Mouse (Mus musculus): Measurements from ENCODE around the gene Gpr141. TPM values are rescaled to one million over a fixed set of nuclear protein-coding genes. Genes with fewer than 3 reads are reported as not detected.
"Not testable (repeated sequence)": the region's sequence is repeated elsewhere in the genome, so short reads cannot be mapped to it uniquely, and the experiment has no call there.

The Gpr141 gene
- polyA plus RNA-seq, 1 experiment from 2014 or later = 0.12 TPM

DNA sequence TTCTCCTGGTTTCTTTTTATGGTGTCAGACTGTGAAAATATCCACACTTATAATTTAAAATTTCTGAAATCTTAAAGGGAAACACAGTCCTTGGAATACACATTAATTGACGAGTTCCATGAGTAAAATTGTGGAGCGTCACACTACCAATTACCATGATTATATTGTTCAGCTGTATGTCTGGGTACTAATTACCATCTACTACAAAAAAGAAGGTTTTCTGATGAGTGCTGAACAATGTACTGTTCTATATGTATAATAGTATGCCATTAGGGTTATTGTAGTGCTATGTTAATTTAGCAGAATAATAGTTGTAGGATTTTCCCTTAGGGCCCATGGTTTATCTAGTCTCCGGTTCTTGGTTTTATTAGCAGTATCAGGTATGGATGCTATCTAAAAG, 29.1 kb downstream of the Gpr141 start:
- WGBS = 83% methylated on average over 3 of the region's 3 CpGs
- Histone ChIP-seq H3K4me1 (no peaks in the 10 kb centered on the region), H3K27me3 (no peaks in the 10 kb centered on the region), H3K9ac (no peak overlapping the region), H3K27ac (no peak overlapping the region), H3K4me2 (replicated peaks) (no peak overlapping the region), H3K4me3 (no peak overlapping the region), H3K9me3 (no peaks in the 10 kb centered on the region), H3K36me3 (no peaks in the 10 kb centered on the region)
- no peak for ATAC-seq (ENCODE audit: insufficient number of reproducible peaks, insufficient read depth, low FRiP score, low TSS enrichment)

DNA sequence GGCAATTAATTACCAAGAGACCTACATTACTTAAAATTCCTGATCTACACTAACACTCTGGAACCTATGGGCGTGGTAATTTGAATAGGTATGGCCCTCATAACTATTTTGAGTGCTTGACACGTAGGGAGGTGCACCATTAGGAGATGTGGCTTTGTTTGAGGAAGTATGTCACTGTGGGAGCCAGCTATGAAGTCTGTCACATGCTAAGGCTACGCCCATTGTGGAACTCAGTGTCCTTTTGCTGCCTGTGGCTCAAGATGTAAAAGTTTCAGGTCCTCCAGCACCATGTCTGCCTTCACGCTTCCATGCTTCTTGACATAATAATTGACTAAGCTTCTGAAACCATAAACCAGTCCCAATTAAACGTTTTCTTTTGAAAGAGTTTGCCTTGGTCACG, 29.6 kb downstream of the Gpr141 start:
- H3K27me3 ChIP-seq = no peaks in the 10 kb centered on the region
- H3K36me3 ChIP-seq = no peaks in the 10 kb centered on the region
- no peak for ATAC-seq (ENCODE audit: insufficient number of reproducible peaks, insufficient read depth, low FRiP score, low TSS enrichment)
- H3K9ac ChIP-seq = no peak overlapping the region
- 73% methylated on average over 6 of the region's 6 CpGs for WGBS
- no peaks in the 10 kb centered on the region for H3K9me3 ChIP-seq
- no peak overlapping the region for H3K4me2 ChIP-seq (replicated peaks)
- no peak overlapping the region for H3K27ac ChIP-seq
- no peak overlapping the region for H3K4me3 ChIP-seq
- H3K4me1 ChIP-seq = no peaks in the 10 kb centered on the region

DNA sequence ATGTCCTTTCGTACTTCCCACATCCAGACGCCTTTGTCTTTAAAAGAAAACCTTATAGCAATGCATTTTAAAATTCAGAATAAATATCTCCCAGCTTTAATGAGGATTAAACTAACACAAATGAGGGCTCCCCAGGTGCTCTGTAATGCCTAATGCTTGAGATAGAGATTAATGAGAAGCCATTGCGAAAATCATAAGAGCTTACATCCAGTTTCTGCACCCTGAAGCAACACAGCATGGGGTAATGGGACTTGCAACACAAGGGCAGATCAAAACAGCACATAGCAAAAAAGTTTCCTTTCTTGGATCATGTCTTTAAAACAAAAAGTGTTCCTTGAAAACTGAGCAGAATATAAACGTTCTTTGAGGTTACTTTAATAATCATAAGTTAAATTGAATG, 30.3 kb downstream of the Gpr141 start:
- no peaks in the 10 kb centered on the region for H3K9me3 ChIP-seq
- WGBS = 82% methylated on average over 4 of the region's 4 CpGs
- ATAC-seq (ENCODE audit: insufficient number of reproducible peaks, insufficient read depth, low FRiP score, low TSS enrichment) = no peak
- H3K4me1 ChIP-seq = no peaks in the 10 kb centered on the region
- no peak overlapping the region for H3K27ac ChIP-seq
- no peaks in the 10 kb centered on the region for H3K27me3 ChIP-seq
- no peak overlapping the region for H3K4me2 ChIP-seq (replicated peaks)
- H3K36me3 ChIP-seq = no peaks in the 10 kb centered on the region
- no peak overlapping the region for H3K9ac ChIP-seq
- H3K4me3 ChIP-seq = no peak overlapping the region

DNA sequence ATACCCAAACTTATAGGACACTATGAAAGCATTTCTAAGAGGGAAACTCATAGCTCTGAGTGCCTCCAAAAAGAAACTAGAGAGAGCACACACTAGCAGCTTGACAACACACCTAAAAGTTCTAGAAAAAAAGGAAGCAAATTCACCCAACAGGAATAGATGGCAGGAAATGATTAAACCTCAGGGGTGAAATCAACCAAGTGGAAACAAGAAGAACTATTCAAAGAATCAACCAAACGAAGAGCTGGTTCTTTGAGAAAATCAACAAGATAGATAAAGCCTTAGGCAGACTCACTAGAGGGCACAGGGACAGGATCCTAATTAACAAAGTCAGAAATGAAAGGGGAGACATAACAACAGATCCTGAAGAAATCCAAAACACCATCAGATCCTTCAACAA, 36.1 kb downstream of the Gpr141 start:
- H3K9me3 ChIP-seq; H3K27ac ChIP-seq; ATAC-seq (ENCODE audit: insufficient number of reproducible peaks, insufficient read depth, low FRiP score, low TSS enrichment); H3K4me1 ChIP-seq; H3K9ac ChIP-seq; H3K36me3 ChIP-seq; H3K27me3 ChIP-seq; H3K4me3 ChIP-seq; H3K4me2 ChIP-seq (replicated peaks): not testable (repeated sequence)
- 33% methylated on average over 1 of the region's 1 CpGs for WGBS

DNA sequence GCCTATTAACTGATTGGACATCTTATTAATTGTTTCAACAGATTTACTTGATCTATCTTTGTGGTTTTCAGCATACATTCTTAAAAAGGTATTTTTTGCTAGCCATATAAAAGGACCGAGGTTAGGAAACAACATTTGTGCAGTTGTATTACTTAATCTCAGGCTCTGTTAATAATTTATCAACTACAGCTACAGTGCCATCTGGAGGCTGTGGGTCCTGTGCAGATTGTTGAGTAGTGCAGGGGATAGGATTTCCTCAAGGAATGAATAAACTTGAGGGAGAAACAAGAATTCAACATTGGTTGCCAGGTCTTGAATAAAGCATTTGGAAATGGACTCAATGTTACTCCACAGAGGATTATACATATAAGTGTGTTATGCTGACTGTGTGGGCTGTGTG, 53.9 kb downstream of the Gpr141 start:
- H3K36me3 ChIP-seq = no peaks in the 10 kb centered on the region
- H3K9ac ChIP-seq = no peak overlapping the region
- H3K27me3 ChIP-seq = no peaks in the 10 kb centered on the region
- no peak overlapping the region for H3K4me3 ChIP-seq
- H3K9me3 ChIP-seq = no peaks in the 10 kb centered on the region
- WGBS = 79% methylated on average over 1 of the region's 1 CpGs
- ATAC-seq (ENCODE audit: insufficient number of reproducible peaks, insufficient read depth, low FRiP score, low TSS enrichment) = no peak
- no peak overlapping the region for H3K27ac ChIP-seq
- H3K4me2 ChIP-seq (replicated peaks) = no peak overlapping the region
- H3K4me1 ChIP-seq = no peaks in the 10 kb centered on the region

DNA sequence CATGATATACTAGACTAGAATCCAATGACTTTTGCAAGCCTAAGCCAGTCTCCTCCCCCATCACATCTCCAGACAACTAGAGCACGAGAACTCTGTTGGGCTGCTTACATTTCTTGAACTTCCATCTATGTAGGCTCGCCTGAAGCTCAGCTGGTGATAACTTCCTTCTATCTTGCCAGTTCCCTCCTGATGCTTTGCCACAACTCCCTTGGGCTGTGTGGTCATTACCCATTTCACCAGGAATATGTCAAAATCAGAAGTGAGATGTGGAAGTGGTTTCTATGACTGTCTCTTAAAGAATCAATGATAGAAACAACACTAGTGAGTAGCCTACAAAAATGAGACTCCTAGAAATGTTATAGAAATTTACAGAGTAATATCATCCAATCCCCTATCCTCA, 56.9 kb downstream of the Gpr141 start:
- Histone ChIP-seq H3K9me3 (no peaks in the 10 kb centered on the region), H3K4me3 (no peak overlapping the region), H3K27ac (no peak overlapping the region), H3K9ac (no peak overlapping the region), H3K27me3 (no peaks in the 10 kb centered on the region), H3K4me2 (replicated peaks) (no peak overlapping the region), H3K36me3 (no peaks in the 10 kb centered on the region), H3K4me1 (no peaks in the 10 kb centered on the region)
- WGBS = 76% methylated on average over 2 of the region's 2 CpGs
- ATAC-seq (ENCODE audit: insufficient number of reproducible peaks, insufficient read depth, low FRiP score, low TSS enrichment) = no peak

DNA sequence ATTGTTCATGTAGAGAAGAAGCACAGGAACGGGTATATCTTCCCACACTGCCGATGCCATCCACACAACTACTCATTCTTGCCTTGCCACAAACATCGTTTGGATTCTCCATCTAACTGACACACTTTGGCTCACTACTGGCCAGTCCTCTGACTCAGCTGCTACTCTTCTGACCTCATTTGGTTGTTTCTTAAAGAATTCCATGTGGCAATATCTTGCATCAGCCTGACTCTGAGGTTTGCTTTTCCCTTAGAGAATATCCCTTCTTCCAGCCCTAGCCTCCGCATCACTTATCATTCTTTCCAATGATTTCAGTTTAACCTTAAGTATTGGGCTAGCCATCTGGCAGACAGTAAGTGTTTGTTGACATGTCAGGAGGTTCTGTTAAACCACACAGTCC, 59.8 kb downstream of the Gpr141 start:
- Histone ChIP-seq H3K4me3 (no peak overlapping the region), H3K27me3 (no peaks in the 10 kb centered on the region), H3K4me2 (replicated peaks) (no peak overlapping the region), H3K9me3 (no peaks in the 10 kb centered on the region), H3K4me1 (no peaks in the 10 kb centered on the region), H3K36me3 (no peaks in the 10 kb centered on the region), H3K27ac (no peak overlapping the region), H3K9ac (no peak overlapping the region)
- WGBS = 94% methylated on average over 4 of the region's 4 CpGs
- ATAC-seq (ENCODE audit: insufficient number of reproducible peaks, insufficient read depth, low FRiP score, low TSS enrichment) = no peak

DNA sequence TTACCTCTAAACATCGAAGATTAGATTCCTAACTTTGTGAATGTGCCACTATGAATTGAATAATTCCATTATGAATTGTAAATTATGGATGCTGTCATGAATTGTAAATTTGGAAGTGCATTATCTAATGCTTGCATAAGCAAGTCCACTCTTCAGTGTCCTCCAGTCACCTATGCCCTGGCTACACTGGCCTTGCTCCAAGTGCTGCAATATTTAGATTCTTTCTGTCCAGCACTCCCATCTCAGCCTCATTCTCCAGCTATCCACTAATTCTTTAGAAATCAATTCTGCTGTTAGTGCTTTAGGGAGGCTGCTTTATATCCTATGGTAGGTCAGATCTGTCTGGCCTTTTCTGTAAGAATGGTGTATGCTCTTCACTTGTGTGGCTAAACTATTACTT, 60.8 kb downstream of the Gpr141 start:
- H3K4me2 ChIP-seq (replicated peaks) = no peak overlapping the region
- H3K4me3 ChIP-seq = no peak overlapping the region
- WGBS = 88% methylated on average over 1 of the region's 1 CpGs
- H3K27me3 ChIP-seq = no peaks in the 10 kb centered on the region
- no peaks in the 10 kb centered on the region for H3K9me3 ChIP-seq
- H3K27ac ChIP-seq = no peak overlapping the region
- no peaks in the 10 kb centered on the region for H3K36me3 ChIP-seq
- H3K9ac ChIP-seq = no peak overlapping the region
- no peaks in the 10 kb centered on the region for H3K4me1 ChIP-seq
- no peak for ATAC-seq (ENCODE audit: insufficient number of reproducible peaks, insufficient read depth, low FRiP score, low TSS enrichment)

DNA sequence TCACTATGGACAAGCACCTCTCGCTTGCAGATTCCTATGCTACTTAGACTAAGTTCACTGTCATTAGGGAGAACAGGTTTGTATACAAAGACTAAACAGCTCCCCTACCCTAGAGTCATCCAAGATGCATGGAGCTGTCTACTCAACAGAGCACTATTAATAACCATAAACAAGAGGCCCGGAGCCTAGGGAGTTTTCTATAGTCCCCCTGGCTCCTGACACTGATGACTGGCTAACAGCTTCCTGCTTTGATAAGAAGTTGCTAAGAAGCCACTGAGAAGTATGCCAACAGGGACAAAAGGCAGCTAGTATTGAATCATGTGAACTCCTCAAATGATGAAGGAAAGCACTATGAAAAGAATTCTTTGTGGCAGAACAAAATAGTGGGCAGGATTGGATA, 78.3 kb downstream of the Gpr141 start:
- H3K4me1 ChIP-seq = no peaks in the 10 kb centered on the region
- no peak for ATAC-seq (ENCODE audit: insufficient number of reproducible peaks, insufficient read depth, low FRiP score, low TSS enrichment)
- 83% methylated on average over 2 of the region's 2 CpGs for WGBS
- H3K4me3 ChIP-seq = no peak overlapping the region
- H3K9ac ChIP-seq = no peak overlapping the region
- H3K27me3 ChIP-seq = no peaks in the 10 kb centered on the region
- H3K4me2 ChIP-seq (replicated peaks) = no peak overlapping the region
- H3K9me3 ChIP-seq = no peaks in the 10 kb centered on the region
- no peaks in the 10 kb centered on the region for H3K36me3 ChIP-seq
- H3K27ac ChIP-seq = no peak overlapping the region

DNA sequence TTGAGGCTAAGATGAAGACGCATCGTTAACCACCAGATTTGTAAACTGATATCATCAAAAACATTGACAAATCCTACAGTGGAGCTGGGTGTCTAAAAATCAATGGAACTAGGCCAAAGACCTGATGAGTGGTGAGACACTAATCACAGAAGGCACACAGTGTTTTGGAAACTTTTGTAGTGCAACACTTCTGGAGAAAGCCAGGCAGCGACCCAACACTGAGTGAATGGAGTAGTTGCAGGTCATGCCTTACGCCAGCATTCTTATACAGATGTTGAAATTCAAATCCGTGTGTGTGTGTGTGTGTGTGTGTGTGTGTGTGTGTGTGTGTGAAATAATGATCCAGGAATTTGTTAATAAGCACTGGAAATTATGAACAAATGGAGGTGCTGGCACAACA, 79.5 kb downstream of the Gpr141 start:
- H3K27ac ChIP-seq = no peak overlapping the region
- no peaks in the 10 kb centered on the region for H3K27me3 ChIP-seq
- WGBS = 92% methylated on average over 5 of the region's 5 CpGs
- H3K4me2 ChIP-seq (replicated peaks) = no peak overlapping the region
- H3K9ac ChIP-seq = no peak overlapping the region
- H3K4me1 ChIP-seq = no peaks in the 10 kb centered on the region
- no peaks in the 10 kb centered on the region for H3K9me3 ChIP-seq
- no peak for ATAC-seq (ENCODE audit: insufficient number of reproducible peaks, insufficient read depth, low FRiP score, low TSS enrichment)
- no peak overlapping the region for H3K4me3 ChIP-seq
- no peaks in the 10 kb centered on the region for H3K36me3 ChIP-seq

DNA sequence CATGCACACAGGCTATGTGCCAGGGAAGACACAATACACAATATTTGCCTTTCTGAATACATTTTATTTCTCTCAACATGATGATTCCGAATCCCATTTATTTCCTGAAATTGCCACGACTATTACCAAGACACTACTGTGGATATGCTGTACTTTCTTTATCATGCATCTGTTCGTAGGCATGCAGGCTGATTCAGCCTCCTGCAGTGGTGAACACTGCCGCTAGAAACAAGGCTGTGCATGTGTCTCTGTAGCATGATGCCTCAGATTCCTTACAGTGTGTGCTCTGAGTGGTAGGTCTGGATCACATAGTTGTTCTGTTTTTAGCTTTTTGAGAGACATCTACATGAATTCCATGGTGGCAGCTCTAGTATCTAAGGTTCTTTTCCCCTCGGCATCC, 89.5 kb downstream of the Gpr141 start:
- Histone ChIP-seq H3K27me3 (no peaks in the 10 kb centered on the region), H3K9me3 (no peaks in the 10 kb centered on the region), H3K4me1 (no peaks in the 10 kb centered on the region), H3K9ac (no peak overlapping the region), H3K4me3 (no peak overlapping the region), H3K27ac (no peak overlapping the region), H3K36me3 (no peaks in the 10 kb centered on the region), H3K4me2 (replicated peaks) (no peak overlapping the region)
- whole genome bisulfite sequencing = 88% methylated on average over 5 of the region's 5 CpGs
- ATAC-seq (ENCODE audit: insufficient number of reproducible peaks, insufficient read depth, low FRiP score, low TSS enrichment) = no peak

DNA sequence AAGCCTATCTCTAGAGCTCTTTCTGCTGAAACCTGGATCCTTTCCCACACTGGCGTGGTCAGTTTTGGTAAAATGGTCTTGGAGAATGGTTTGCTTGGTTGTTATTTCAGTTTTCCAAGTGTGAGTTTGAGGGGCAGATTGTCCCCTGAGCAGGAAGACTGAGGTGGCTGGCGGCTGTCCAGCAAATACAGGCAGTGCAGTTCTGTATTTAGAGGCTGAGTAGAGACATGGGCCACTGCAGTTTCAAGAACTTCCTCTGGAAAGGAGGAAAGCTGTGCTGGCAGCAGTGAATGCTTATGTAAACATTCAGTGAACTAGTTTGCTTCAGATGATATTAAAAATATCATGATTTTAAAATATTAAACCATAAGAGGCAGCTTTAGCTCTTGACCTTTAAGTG, 93.2 kb downstream of the Gpr141 start:
- H3K4me3 ChIP-seq = no peak overlapping the region
- H3K27me3 ChIP-seq = no peaks in the 10 kb centered on the region
- H3K9ac ChIP-seq = no peak overlapping the region
- H3K4me1 ChIP-seq = no peaks in the 10 kb centered on the region
- ATAC-seq (ENCODE audit: insufficient number of reproducible peaks, insufficient read depth, low FRiP score, low TSS enrichment) = no peak
- H3K9me3 ChIP-seq = no peaks in the 10 kb centered on the region
- no peaks in the 10 kb centered on the region for H3K36me3 ChIP-seq
- no peak overlapping the region for H3K27ac ChIP-seq
- WGBS = 83% methylated on average over 2 of the region's 2 CpGs
- H3K4me2 ChIP-seq (replicated peaks) = no peak overlapping the region

DNA sequence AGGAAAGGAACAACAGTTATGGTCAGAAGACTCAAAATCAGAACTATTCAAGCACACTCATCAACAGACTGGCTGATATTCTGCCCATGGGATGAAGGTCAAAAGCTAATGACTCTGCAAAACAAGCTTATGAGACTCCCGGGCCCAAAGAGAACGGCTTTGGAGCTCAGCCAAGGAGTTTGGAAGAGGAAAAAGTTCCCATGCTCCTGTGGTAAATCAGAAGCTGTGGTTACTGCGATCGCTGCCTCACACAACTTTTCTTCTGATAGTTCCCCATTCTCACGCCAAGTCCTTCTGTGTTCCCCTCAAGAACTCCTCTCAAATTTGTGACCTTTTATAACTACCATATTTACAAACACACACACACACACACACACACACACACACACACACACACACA, 105.1 kb downstream of the Gpr141 start:
- Histone ChIP-seq H3K27me3 (no peaks in the 10 kb centered on the region), H3K4me1 (no peaks in the 10 kb centered on the region), H3K9ac (no peak overlapping the region), H3K27ac (no peak overlapping the region), H3K4me3 (no peak overlapping the region), H3K36me3 (no peaks in the 10 kb centered on the region), H3K9me3 (no peaks in the 10 kb centered on the region), H3K4me2 (replicated peaks) (no peak overlapping the region)
- WGBS = 78% methylated on average over 5 of the region's 5 CpGs
- ATAC-seq (ENCODE audit: insufficient number of reproducible peaks, insufficient read depth, low FRiP score, low TSS enrichment) = no peak
